Mouse (Mus musculus) CH12.LX (cell line): ENCODE results near the gene Arhgap6. TPM values are rescaled to one million over a fixed set of nuclear protein-coding genes. Genes with fewer than 3 reads are reported as not detected.

Experiments
- DNase-seq: peaks from one replicate; pipeline ENCODE4 v3.0.0-alpha.2; 2013; ENCODE audit errors: extremely low read depth
- H3K27ac ChIP-seq: 2 replicates; pipeline ENCODE4 v1.5.1; 2012; ENCODE audit warnings: low read depth, mild to moderate bottlenecking, control low read depth, moderate library complexity; ENCODE audit not compliant: insufficient read depth
- H3K27me3 ChIP-seq: replicated peaks from 2 replicates; pipeline ENCODE3; 2012; ENCODE audit warnings: inconsistent platforms
- H3K36me3 ChIP-seq, 2 experiments: replicated peaks in 1 of 2; 2 replicates each; pipeline versions ENCODE3 to v1.6.1; 2012; ENCODE audit warnings: inconsistent platforms in 1 of 2, low read length in 1 of 2, mild to moderate bottlenecking in 1 of 2, mixed read lengths in 1 of 2, moderate library complexity in 1 of 2; ENCODE audit not compliant: control insufficient read depth in 1 of 2, insufficient read depth in 1 of 2
- H3K4me1 ChIP-seq, 2 experiments: 2 replicates each; pipeline ENCODE4 v1.6.1; 2012; ENCODE audit warnings: inconsistent platforms in 1 of 2, moderate library complexity in 1 of 2; ENCODE audit not compliant: insufficient read depth in 2 of 2, control insufficient read depth in 1 of 2
- H3K4me2 ChIP-seq: 2 replicates; pipeline ENCODE4 v1.6.1; 2012; ENCODE audit warnings: low read depth, mild to moderate bottlenecking, control low read depth; ENCODE audit not compliant: poor library complexity, insufficient read depth, severe bottlenecking
- H3K4me3 ChIP-seq, 3 experiments: fragments of 150-350 bp in 1 of 3; sonication (generic) in 1 of 3; replicated peaks in 1 of 3; 2 replicates each; pipeline versions ENCODE3 to v1.5.1; 2011 to 2012; ENCODE audit warnings: low read depth in 2 of 3, low read length in 2 of 3, mild to moderate bottlenecking in 2 of 3, moderate library complexity in 2 of 3, control low read depth in 1 of 3, improper control_type of control experiment in 1 of 3, inconsistent platforms in 1 of 3, mixed read lengths in 1 of 3; ENCODE audit not compliant: poor library complexity in 1 of 3
- H3K79me2 ChIP-seq: replicated peaks from 2 replicates; pipeline ENCODE4 v1.6.1; 2012; ENCODE audit warnings: mild to moderate bottlenecking, moderate library complexity; ENCODE audit not compliant: control insufficient read depth, poor library complexity, insufficient read depth, severe bottlenecking; ENCODE audit errors: extremely low read depth
- H3K9ac ChIP-seq: 2 replicates; pipeline ENCODE4 v1.6.1; 2012; ENCODE audit warnings: low read depth, mild to moderate bottlenecking, control low read depth, moderate library complexity; ENCODE audit not compliant: insufficient read depth
- H3K9me3 ChIP-seq: replicated peaks from 2 replicates; pipeline ENCODE3; 2012; ENCODE audit warnings: low read length, inconsistent platforms, mixed read lengths
- BHLHE40 ChIP-seq: IDR thresholded peaks from 2 replicates; pipeline ENCODE4 v1.6.1; 2011; ENCODE audit warnings: mild to moderate bottlenecking, low read depth, low read length, improper control_type of control experiment
- CHD1 ChIP-seq: IDR thresholded peaks from 2 replicates; pipeline ENCODE4 v1.6.1; 2012; ENCODE audit warnings: low read depth, low read length, improper control_type of control experiment, inconsistent platforms
- CTCF ChIP-seq, 2 experiments: IDR thresholded peaks in 1 of 2; conservative IDR thresholded peaks in 1 of 2; 2 replicates each; pipeline ENCODE4 v1.5.1; 2011 to 2012; ENCODE audit warnings: low read depth in 2 of 2, low read length in 2 of 2, improper control_type of control experiment in 1 of 2, inconsistent platforms in 1 of 2, mild to moderate bottlenecking in 1 of 2, moderate library complexity in 1 of 2
- E2F4 ChIP-seq: IDR thresholded peaks from 2 replicates; pipeline ENCODE4 v1.6.1; 2011; ENCODE audit warnings: low read depth, low read length, improper control_type of control experiment; ENCODE audit not compliant: insufficient replicate concordance
- ELF1 ChIP-seq: IDR thresholded peaks from 2 replicates; pipeline ENCODE4 v1.6.1; 2014; ENCODE audit warnings: low read depth, mild to moderate bottlenecking, inconsistent platforms, low read length, improper control_type of control experiment
- ETS1 ChIP-seq: conservative IDR thresholded peaks from 2 replicates; pipeline ENCODE4 v1.6.1; 2012; ENCODE audit warnings: low read depth, mild to moderate bottlenecking, inconsistent platforms, low read length, improper control_type of control experiment, moderate library complexity
- GABPA ChIP-seq: IDR thresholded peaks from 2 replicates; pipeline ENCODE4 v1.6.1; 2012; ENCODE audit warnings: low read depth, low read length, improper control_type of control experiment, inconsistent platforms; ENCODE audit not compliant: insufficient replicate concordance
- HCFC1 ChIP-seq: IDR thresholded peaks from 2 replicates; pipeline ENCODE4 v1.6.1; 2012; ENCODE audit warnings: low read depth, mild to moderate bottlenecking, inconsistent platforms, low read length, improper control_type of control experiment
- JUN ChIP-seq: IDR thresholded peaks from 2 replicates; pipeline ENCODE4 v1.6.1; 2011; ENCODE audit warnings: low read depth, mild to moderate bottlenecking, low read length, improper control_type of control experiment, moderate library complexity; ENCODE audit not compliant: insufficient read depth
- JUND ChIP-seq: conservative IDR thresholded peaks from 2 replicates; pipeline ENCODE4 v1.6.1; 2011; ENCODE audit warnings: low read depth, low read length, improper control_type of control experiment
- KAT2A ChIP-seq: IDR thresholded peaks from 2 replicates; pipeline ENCODE4 v1.6.1; 2012; ENCODE audit warnings: low read length, improper control_type of control experiment, inconsistent platforms; ENCODE audit not compliant: insufficient replicate concordance
- MAFK ChIP-seq: IDR thresholded peaks from 2 replicates; pipeline ENCODE4 v1.6.1; 2011; ENCODE audit warnings: low read length, improper control_type of control experiment; ENCODE audit not compliant: insufficient replicate concordance
- MAX ChIP-seq: IDR thresholded peaks from 2 replicates; pipeline ENCODE4 v1.6.1; 2011; ENCODE audit warnings: low read length, improper control_type of control experiment
- MEF2A ChIP-seq: IDR thresholded peaks from 2 replicates; pipeline ENCODE4 v1.6.1; 2014; ENCODE audit warnings: low read depth, mild to moderate bottlenecking, inconsistent platforms, low read length, improper control_type of control experiment, borderline replicate concordance
- NRF1 ChIP-seq: IDR thresholded peaks from 2 replicates; pipeline ENCODE4 v1.6.1; 2014; ENCODE audit warnings: low read depth, mild to moderate bottlenecking, inconsistent platforms, low read length, improper control_type of control experiment, moderate library complexity
- PAX5 ChIP-seq: IDR thresholded peaks from 2 replicates; pipeline ENCODE4 v1.6.1; 2012; ENCODE audit warnings: low read length, inconsistent platforms, mixed read lengths
- POLR2A ChIP-seq: IDR thresholded peaks from 2 replicates; pipeline ENCODE4 v1.6.1; 2011; ENCODE audit warnings: low read depth, mild to moderate bottlenecking, improper control_type of control experiment, low read length
- POLR2AphosphoS2 ChIP-seq: IDR thresholded peaks from 2 replicates; pipeline ENCODE4 v1.6.1; 2011; ENCODE audit warnings: low read depth, low read length, improper control_type of control experiment
- RCOR1 ChIP-seq: conservative IDR thresholded peaks from 2 replicates; pipeline ENCODE4 v1.6.1; 2012; ENCODE audit warnings: low read depth, mild to moderate bottlenecking, inconsistent platforms, low read length, improper control_type of control experiment
- SIN3A ChIP-seq: IDR thresholded peaks from 2 replicates; pipeline ENCODE4 v1.6.1; 2012; ENCODE audit warnings: low read length, improper control_type of control experiment, inconsistent platforms
- TCF12 ChIP-seq: IDR thresholded peaks from 2 replicates; pipeline ENCODE4 v1.6.1; 2014; ENCODE audit warnings: low read depth, mild to moderate bottlenecking, inconsistent platforms, low read length, improper control_type of control experiment
- UBTF ChIP-seq: IDR thresholded peaks from 2 replicates; pipeline ENCODE4 v1.6.1; 2012; ENCODE audit warnings: low read depth, mild to moderate bottlenecking, inconsistent platforms, low read length, improper control_type of control experiment, moderate library complexity
- USF2 ChIP-seq: conservative IDR thresholded peaks from 2 replicates; pipeline ENCODE4 v1.6.1; 2011; ENCODE audit warnings: low read depth, low read length, improper control_type of control experiment
- ZMIZ1 ChIP-seq: IDR thresholded peaks from 2 replicates; pipeline ENCODE4 v1.6.1; 2012; ENCODE audit warnings: low read depth, mild to moderate bottlenecking, inconsistent platforms, low read length, improper control_type of control experiment
- dilution Hi-C: fragments of 300-500 bp; cut with MboI; formaldehyde crosslinking; loops from 2 replicates; pipeline ENCODE4 v1.14.3; 2020; ENCODE audit warnings: low sequenced_read_pairs; ENCODE audit not compliant: extremely low pct_unique_long_range_greater_than_20kb, extremely low pct_ligation_motif_present
- in situ Hi-C: fragments of 300-500 bp; cut with MboI; formaldehyde crosslinking; loops from 3 replicates; pipeline ENCODE4 v1.14.3; 2019; ENCODE audit warnings: low sequenced_read_pairs, low pct_ligation_motif_present, low pct_unique_long_range_greater_than_20kb, mixed read lengths
- polyA plus RNA-seq: library from polyadenylated mRNA; unstranded; fragments of >175 nt; gene quantifications from 2 replicates; pipeline ENCODE4 v1.2.1, GENCODE M21; 2012; ENCODE audit warnings: low read depth; ENCODE audit not compliant: insufficient read length
- total RNA-seq, 2 experiments: library from RNA; depleted of rRNA; stranded (reverse); fragments of 300-350 nt in 1 of 2; fragments of >200 nt in 1 of 2; gene quantifications; 2 replicates each; pipeline ENCODE4 v1.2.3; 2012 to 2014

Arhgap6 gene
- total and polyA plus RNA-seq, 3 experiments, result 0.13 to 0.47 (median 0.46) TPM

DNA sequence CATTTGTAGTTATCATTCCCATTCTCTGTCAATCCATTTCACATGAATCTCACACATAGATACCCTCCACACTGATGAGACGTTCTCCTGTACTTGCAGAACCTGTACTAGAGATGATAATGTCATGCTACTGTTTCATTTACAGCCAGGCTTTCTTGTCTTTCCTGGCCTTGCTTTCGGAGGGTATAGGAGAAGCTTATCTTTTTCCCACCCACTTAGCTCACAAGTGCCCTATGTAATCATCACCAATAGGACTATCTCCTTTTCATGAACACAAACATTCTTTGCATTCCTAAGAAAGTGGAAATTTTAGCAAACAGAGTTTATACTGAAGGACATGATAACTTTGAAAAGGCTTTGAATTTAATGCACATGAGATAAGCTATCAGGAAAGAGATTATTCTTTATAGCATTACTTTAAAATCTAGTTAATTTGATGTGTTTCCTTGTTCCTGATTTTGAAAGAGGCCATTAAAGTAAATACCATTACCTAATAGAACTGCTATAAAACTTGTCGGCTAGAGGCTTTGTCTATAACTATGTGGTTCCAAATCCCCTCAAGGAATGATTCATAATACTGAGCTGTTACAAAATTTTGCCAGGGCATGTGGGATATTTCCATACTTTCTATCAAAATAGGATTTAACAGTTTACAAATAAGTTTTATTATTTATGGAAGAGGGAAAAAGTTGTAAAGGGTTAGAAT lies 427.6 kb downstream of the Arhgap6 start:
- H3K79me2 ChIP-seq, result no peaks in the 10 kb centered on the region
- H3K4me1 ChIP-seq, result no peaks in the 10 kb centered on the region; a peak in 1 of 4 replicates
- no peak overlapping the region for H3K4me3 ChIP-seq
- H3K36me3 ChIP-seq, result no peaks in the 10 kb centered on the region
- DNase-seq, result no peak
- H3K4me2 ChIP-seq, result no peak overlapping the region
- TF ChIP-seq E2F4 (no peak), JUND (no peak), RCOR1 (no peak), USF2 (no peak), GABPA (no peak), ZMIZ1 (no peak), HCFC1 (no peak), CHD1 (no peak), SIN3A (no peak), KAT2A (no peak), POLR2AphosphoS2 (no peak), MAX (no peak), JUN (no peak), POLR2A (no peak), PAX5 (no peak), TCF12 (no peak)
- H3K9ac ChIP-seq, result no peak overlapping the region
- no peaks in the 10 kb centered on the region for H3K9me3 ChIP-seq
- in situ Hi-C loops (no loop called here), dilution Hi-C loops (no loop called here)
- H3K27ac ChIP-seq, result no peak overlapping the region
- no peaks in the 10 kb centered on the region for H3K27me3 ChIP-seq

DNA sequence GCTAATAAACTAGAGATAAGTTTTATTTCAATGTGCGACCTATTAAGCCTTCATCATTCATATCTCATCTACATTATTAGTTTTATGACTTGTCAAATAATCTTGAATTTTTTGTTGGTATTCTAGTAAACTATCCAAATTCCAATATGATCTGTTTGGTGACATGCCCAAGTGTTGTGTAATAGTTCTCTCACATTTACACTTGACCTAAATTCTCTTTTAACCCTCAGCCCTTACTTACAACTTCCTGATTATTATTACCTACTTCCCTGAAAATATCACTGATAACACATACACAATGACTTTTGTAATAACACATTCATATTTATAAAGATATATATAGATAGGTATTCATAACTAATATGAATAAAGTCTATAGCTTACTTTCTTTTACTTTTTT lies 461.0 kb downstream of the Arhgap6 start:
- in situ Hi-C loops, result no loop called here
- dilution Hi-C loops, result no loop called here

More for the DNA sequence above, 461.0 kb downstream of the Arhgap6 start:
- TF ChIP-seq CTCF (conservative IDR thresholded peaks at IDR 0.05 in 1 of 2, IDR thresholded peaks at IDR 0.05 in 1 of 2; ENCODE audit: low read depth in 2 of 2, low read length in 2 of 2), result no peak
- TF ChIP-seq MEF2A, result no peak
- TF ChIP-seq BHLHE40, result no peak
- TF ChIP-seq UBTF, result no peak
- no peak for TF ChIP-seq MAFK
- no peak for TF ChIP-seq NRF1
- no peak for TF ChIP-seq USF2
- no peak for TF ChIP-seq TCF12
- no peak for TF ChIP-seq ELF1
- no peak for TF ChIP-seq ETS1
- TF ChIP-seq POLR2AphosphoS2, result no peak
- Histone ChIP-seq H3K27ac (no peak overlapping the region), H3K9me3 (no peaks in the 10 kb centered on the region), H3K4me3 (no peak overlapping the region), H3K9ac (no peak overlapping the region), H3K79me2 (no peaks in the 10 kb centered on the region), H3K4me1 (no peaks in the 10 kb centered on the region), H3K36me3 (no peaks in the 10 kb centered on the region), H3K4me2 (no peak overlapping the region), H3K27me3 (no peaks in the 10 kb centered on the region)
- DNase-seq, result no peak
